Mouse (Mus musculus) embryo, embryonic 10.5 days (tissue): ENCODE data around the gene Ube2l3.
A peak's percentile ranks its signal among the peaks of the same experiment; 100 is the strongest.
"Not testable (repeated sequence)": the region's sequence is repeated elsewhere in the genome, so short reads cannot be mapped to it uniquely, and the experiment has no call there.

Experiments
- DNase-seq: peaks from one replicate; pipeline ENCODE4 v3.0.0-alpha.2; 2015; ENCODE audit warnings: low spot score

Gene Ube2l3

GRCm38 (mm10) chr16:17202549-17202948, at the start of gene Ube2l3:
Gene Ube2l3 (minus strand): TSS chr16:17202649.
- no peak for DNase-seq

GRCm38 (mm10) chr16:17251539-17251938, 49.1 kb upstream of the Ube2l3 start:
- DNase-seq, result no peak

GRCm38 (mm10) chr16:17249135-17249534, 46.7 kb upstream of the Ube2l3 start:
- no peak for DNase-seq

GRCm38 (mm10) chr16:17247727-17248126, 45.3 kb upstream of the Ube2l3 start:
- DNase-seq, result no peak

- no peak for DNase-seq
These were observed 42.5 kb upstream of the Ube2l3 start for GRCm38 (mm10) chr16:17244996-17245395.

GRCm38 (mm10) chr16:17243731-17244130, 41.3 kb upstream of the Ube2l3 start:
- DNase-seq, result no peak

GRCm38 (mm10) chr16:17239409-17239808, 37.0 kb upstream of the Ube2l3 start:
- no peak for DNase-seq

GRCm38 (mm10) chr16:17237634-17238033, 35.2 kb upstream of the Ube2l3 start:
- DNase-seq, result no peak

GRCm38 (mm10) chr16:17234916-17235665, 32.6 kb upstream of the Ube2l3 start:
- no peak for DNase-seq

- peak; percentile 75 for DNase-seq
These were observed 32.0 kb upstream of the Ube2l3 start for GRCm38 (mm10) chr16:17234499-17234895.

- peak; percentile 81 for DNase-seq
These were observed 31.5 kb upstream of the Ube2l3 start for GRCm38 (mm10) chr16:17233702-17234498.

- DNase-seq, result peak; percentile 99
These were observed 30.6 kb upstream of the Ube2l3 start, which contains the start of gene Hic2 for GRCm38 (mm10) chr16:17232794-17233701. Gene Hic2 (plus strand): TSS chr16:17233572.

GRCm38 (mm10) chr16:17231523-17231922, 29.1 kb upstream of the Ube2l3 start:
- not testable (repeated sequence) for DNase-seq

- DNase-seq, result no peak
These were observed 24.0 kb upstream of the Ube2l3 start for GRCm38 (mm10) chr16:17226496-17226895.

- DNase-seq, result no peak
These were observed 23.1 kb upstream of the Ube2l3 start for GRCm38 (mm10) chr16:17225584-17225983.

- peak; percentile 91 for DNase-seq
These were observed 19.7 kb upstream of the Ube2l3 start for GRCm38 (mm10) chr16:17222197-17222596.

- DNase-seq, result no peak
These were observed 17.8 kb upstream of the Ube2l3 start for GRCm38 (mm10) chr16:17220127-17220733.

GRCm38 (mm10) chr16:17216934-17217633, 14.6 kb upstream of the Ube2l3 start:
- DNase-seq, result no peak

- DNase-seq, result peak; percentile 95
These were observed 7.8 kb upstream of the Ube2l3 start for GRCm38 (mm10) chr16:17209981-17210838.

- DNase-seq, result no peak
These were observed 7.0 kb upstream of the Ube2l3 start for GRCm38 (mm10) chr16:17209404-17209960.
